Comparison of ENCODE assay signal across 7 mouse cellular contexts in the genomic region with DNA sequence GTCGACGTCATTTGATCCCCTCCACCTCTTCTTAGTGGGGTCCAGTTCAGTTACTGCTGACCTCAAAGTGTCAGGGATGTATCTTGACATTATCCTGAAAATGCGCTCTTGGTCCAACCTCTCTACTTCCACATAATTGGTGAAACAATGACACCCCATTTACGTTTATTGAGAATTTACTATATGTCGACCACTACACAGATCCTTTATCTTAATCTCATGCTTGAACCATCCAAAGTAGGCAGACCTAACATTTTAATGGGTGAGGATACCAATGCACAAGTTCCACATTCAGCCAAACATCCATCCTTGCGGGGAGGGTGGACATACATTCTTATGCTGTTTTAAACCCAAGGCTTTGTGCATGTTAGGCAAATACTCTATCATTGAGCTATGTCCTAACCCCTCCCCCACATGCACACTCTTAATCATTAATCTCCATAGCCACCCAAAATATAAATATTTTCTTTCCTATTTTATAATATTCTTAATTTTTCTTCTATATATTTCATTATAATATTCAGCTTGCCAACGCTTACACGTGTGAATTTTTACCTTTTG. TPM values are rescaled to one million over a fixed set of nuclear protein-coding genes. Genes with fewer than 3 reads are reported as not detected.
A peak's percentile ranks its signal among the peaks of the same experiment; 100 is the strongest.
DNase-seq lines count a peak whose midpoint lies in the region; ATAC-seq and TF ChIP-seq lines count a peak whose summit lies in the region.

No protein-coding gene starts in this region.

- no peak for DNase-seq in neural tube, embryonic 11.5 days (ENCODE audit: low spot score)
- DNase-seq in neural tube, embryonic 10.5 days (ENCODE audit: extremely low spot score, low spot score): no peak
- DNase-seq in forebrain, embryonic 14.5 days (ENCODE audit: low spot score): no peak
- DNase-seq in liver, embryonic 14.5 days (ENCODE audit: low read depth in 3 of 3, low spot score in 3 of 3): no peak
- DNase-seq in urinary bladder, adult 18-20 months (ENCODE audit: low spot score in 2 of 2): no peak
- DNase-seq in urinary bladder, postnatal 36 days (ENCODE audit: low spot score in 2 of 2): no peak
- DNase-seq in ovary, postnatal 10 days (ENCODE audit: low spot score): no peak

- no peaks in the 10 kb centered on the region for H3K4me1 ChIP-seq in neural tube, embryonic 11.5 days (ENCODE audit: control insufficient read depth, insufficient read depth, low read length)
- no peaks in the 10 kb centered on the region for H3K4me1 ChIP-seq in forebrain, embryonic 14.5 days (ENCODE audit: control insufficient read depth, insufficient read depth, low read length)
- H3K4me1 ChIP-seq in liver, embryonic 14.5 days (replicated peaks; ENCODE audit: control insufficient read depth in 2 of 2, insufficient read depth in 2 of 2, low read length in 1 of 2): peaks cover 0 to 14% of the 10 kb centered on the region in 2 experiments; a peak in 2 of 4 replicates

- no peaks in the 10 kb centered on the region for H3K9me3 ChIP-seq in neural tube, embryonic 11.5 days (ENCODE audit: control insufficient read depth, low read length)
- H3K9me3 ChIP-seq in forebrain, embryonic 14.5 days (replicated peaks; ENCODE audit: control insufficient read depth, low read length): no peaks in the 10 kb centered on the region
- no peaks in the 10 kb centered on the region for H3K9me3 ChIP-seq in liver, embryonic 14.5 days (ENCODE audit: control insufficient read depth, low read length)

- TF ChIP-seq EP300 in liver, embryonic 14.5 days (IDR thresholded peaks at IDR 0.05; ENCODE audit: low read depth): no peak

- no peak overlapping the region; the same call in 1 of the 2 replicates for H3K27ac ChIP-seq in neural tube, embryonic 11.5 days (ENCODE audit: low read depth, low read length)
- peak overlapping the region; percentile 94; the same call in 1 of the 2 replicates for H3K27ac ChIP-seq in forebrain, embryonic 14.5 days (ENCODE audit: low read depth, low read length)
- no peak overlapping the region for H3K27ac ChIP-seq in liver, embryonic 14.5 days

- no peaks in the 10 kb centered on the region for H3K36me3 ChIP-seq in neural tube, embryonic 11.5 days (ENCODE audit: control insufficient read depth, insufficient read depth, low read length)
- no peaks in the 10 kb centered on the region for H3K36me3 ChIP-seq in forebrain, embryonic 14.5 days (ENCODE audit: control insufficient read depth, insufficient read depth, low read length)
- no peaks in the 10 kb centered on the region for H3K36me3 ChIP-seq in liver, embryonic 14.5 days (replicated peaks; ENCODE audit: control insufficient read depth, insufficient read depth, low read depth)

- 36% methylated on average over 8 of the region's 8 CpGs for WGBS in neural tube, embryonic 11.5 days
- 44% methylated on average over 8 of the region's 8 CpGs for WGBS in forebrain, embryonic 14.5 days
- WGBS in liver, embryonic 14.5 days (ENCODE audit: insufficient replicate concordance): 22% methylated on average over 8 of the region's 8 CpGs

- no peak overlapping the region; the same call in 1 of the 2 replicates for H3K4me3 ChIP-seq in neural tube, embryonic 11.5 days (ENCODE audit: low read depth, low read length)
- H3K4me3 ChIP-seq in forebrain, embryonic 14.5 days (ENCODE audit: low read depth, low read length): peak overlapping the region; percentile 60
- peak overlapping the region; percentile 85 to 94 for H3K4me3 ChIP-seq in liver, embryonic 14.5 days (ENCODE audit: insufficient read depth in 1 of 2, low read depth in 2 of 2, low read length in 2 of 2)

- no peak overlapping the region for H3K9ac ChIP-seq in neural tube, embryonic 11.5 days (ENCODE audit: low read length)
- H3K9ac ChIP-seq in forebrain, embryonic 14.5 days (ENCODE audit: low read length): peak overlapping the region; percentile 89; the same call in 1 of the 2 replicates
- H3K9ac ChIP-seq in liver, embryonic 14.5 days (replicated peaks): no peak overlapping the region

- no peak for TF ChIP-seq CTCF in liver, embryonic 14.5 days (IDR thresholded peaks at IDR 0.05; ENCODE audit: low read depth)

- peak; percentile 33 for ATAC-seq in neural tube, embryonic 11.5 days (ENCODE audit: insufficient read depth, low FRiP score, low TSS enrichment)
- ATAC-seq in forebrain, embryonic 14.5 days: peak; percentile 33; the same call in 1 of the 2 replicates
- peak; percentile 23; the same call in 1 of the 2 replicates for ATAC-seq in liver, embryonic 14.5 days (ENCODE audit: insufficient read depth)

- no peaks in the 10 kb centered on the region for H3K27me3 ChIP-seq in neural tube, embryonic 11.5 days (ENCODE audit: control insufficient read depth, insufficient read depth, low read length)
- no peaks in the 10 kb centered on the region for H3K27me3 ChIP-seq in forebrain, embryonic 14.5 days (replicated peaks; ENCODE audit: control insufficient read depth, insufficient read depth, low read length)
- no peaks in the 10 kb centered on the region for H3K27me3 ChIP-seq in liver, embryonic 14.5 days (ENCODE audit: control insufficient read depth, insufficient read depth, low read length)

- H3K4me2 ChIP-seq in neural tube, embryonic 11.5 days (ENCODE audit: low read depth): no peak overlapping the region
- H3K4me2 ChIP-seq in forebrain, embryonic 14.5 days (ENCODE audit: low read length): peak overlapping the region; percentile 34
- peak overlapping the region; percentile 70 for H3K4me2 ChIP-seq in liver, embryonic 14.5 days (ENCODE audit: low read depth)

RNA-seq across cellular contexts. Expression of a gene that starts 0.4 kb away (rescaled TPM):
- 179 and 182 TPM in 2 replicates for polyA plus RNA-seq in neural tube, embryonic 11.5 days (2014; fragmentation: Nextera tagmentation; extraction: Ambion mirVana)
- 154 and 228 TPM in 2 replicates for polyA plus RNA-seq in forebrain, embryonic 14.5 days (2014; fragmentation: Nextera tagmentation; extraction: Ambion mirVana)
- 13.3 and 16.7 TPM in 2 replicates for polyA plus RNA-seq in liver, embryonic 14.5 days (2012; rRNA removed)
- 27.4 and 30.1 TPM in 2 replicates for polyA plus RNA-seq in liver, embryonic 14.5 days (2014; fragmentation: Nextera tagmentation; extraction: Ambion mirVana)
